Mouse (Mus musculus): ENCODE data around the gene Tmem256. TPM values are rescaled to one million over a fixed set of nuclear protein-coding genes. Genes with fewer than 3 reads are reported as not detected.

Gene Tmem256
- total RNA-seq, 2 experiments from 2014 or later: 113 to 114 TPM

DNA sequence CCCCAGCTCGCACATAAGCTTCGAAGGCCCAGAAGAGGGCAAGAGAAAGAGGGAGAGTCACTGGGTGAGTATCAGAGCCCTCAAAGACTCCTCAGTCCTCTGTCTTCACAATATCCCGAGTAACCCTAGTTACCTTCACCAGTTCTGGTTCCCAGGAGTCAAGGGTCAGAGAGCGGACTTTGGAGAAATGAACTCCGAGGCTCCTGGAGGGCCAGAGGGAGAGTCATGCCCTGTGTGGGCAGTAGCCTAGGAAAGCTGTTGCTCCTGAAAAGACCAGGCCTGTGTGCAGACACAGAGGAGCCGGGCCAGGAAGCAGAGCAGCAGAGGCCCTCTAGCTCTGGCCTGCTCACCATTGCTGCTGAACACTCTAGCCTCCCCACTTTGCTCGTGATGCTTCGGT lies 46.3 kb downstream of the Tmem256 start:
- H3K4me3 ChIP-seq: no peak overlapping the region
- no peak for TF ChIP-seq CTCF (conservative IDR thresholded peaks at IDR 0.05)
- DNase-seq (ENCODE audit: low spot score in 2 of 2): no peak
- H3K27ac ChIP-seq: no peak overlapping the region

- no peak for DNase-seq (ENCODE audit: low spot score in 2 of 2)
- TF ChIP-seq CTCF (conservative IDR thresholded peaks at IDR 0.05): peak; percentile 40
- H3K27ac ChIP-seq: no peak overlapping the region
- H3K4me3 ChIP-seq: no peak overlapping the region
These were observed 48.8 kb downstream of the Tmem256 start for GRCm38 (mm10) chr11:69886907-69887635.

Small RNAs within 50 kb of the gene (microRNA-seq; reads per million reads assigned to microRNA genes)
- 0 reads per million in 2 experiments for gene Mir6924

Other genes starting within 250 kb of the Tmem256 start
- gene Atp1b2, start 232.6 kb upstream of the Tmem256 start, total RNA-seq (2021): 100 to 1,000 TPM; 391 to 411 TPM
- gene Shbg, start 220.6 kb upstream of the Tmem256 start, total RNA-seq (2021): not detected
- 10 to 100 TPM; 15.1 to 15.6 TPM for gene Sat2, start 216.5 kb upstream of the Tmem256 start, total RNA-seq (2021)
- 100 to 1,000 TPM; 138 to 143 TPM for gene Fxr2, start 205.5 kb upstream of the Tmem256 start, total RNA-seq (2021)
- gene Sox15, start 183.2 kb upstream of the Tmem256 start, total RNA-seq (2021): under 1 TPM in 1 of 2 experiments, not detected in 1; 0.44 TPM
- 10 to 100 TPM; 54.9 to 59.3 TPM for gene Mpdu1, start 175.9 kb upstream of the Tmem256 start, total RNA-seq (2021)
- gene Cd68, start 172.4 kb upstream of the Tmem256 start, total RNA-seq (2021): 10 to 100 TPM in 1 of 2 experiments, 1 to 10 TPM in 1; 9.7 to 15.4 TPM
- gene Eif4a1, start 166.1 kb upstream of the Tmem256 start, total RNA-seq (2021): 100 to 1,000 TPM; 342 to 344 TPM
- 100 to 1,000 TPM; 108 to 132 TPM for gene Senp3, start 156.4 kb upstream of the Tmem256 start, total RNA-seq (2021)
- gene Tnfsf13, start 152.7 kb upstream of the Tmem256 start, total RNA-seq (2021): 1 to 10 TPM; 2.1 to 2.5 TPM
- 1 to 10 TPM; 8.9 to 9.6 TPM for gene Tnfsf12, start 142.7 kb upstream of the Tmem256 start, total RNA-seq (2021)
- gene Tnfsfm13, start 142.4 kb upstream of the Tmem256 start, total RNA-seq (2021): 1 to 10 TPM; 1.6 to 2.2 TPM
- 10 to 100 TPM; 64.6 to 65.4 TPM for gene Polr2a, start 79.9 kb upstream of the Tmem256 start, total RNA-seq (2021)
- gene Slc35g3, start 76.5 kb upstream of the Tmem256 start, total RNA-seq (2021): not detected
- 100 to 1,000 TPM; 122 to 133 TPM for gene Zbtb4, start 72.6 kb upstream of the Tmem256 start, total RNA-seq (2021)
- 1 to 10 TPM; 1.1 to 1.3 TPM for gene Chrnb1, start 42.6 kb upstream of the Tmem256 start, total RNA-seq (2021)
- 10 to 100 TPM; 25.6 to 28.0 TPM for gene Fgf11, start 36.7 kb upstream of the Tmem256 start, total RNA-seq (2021)
- gene Tmem102, start 32.9 kb upstream of the Tmem256 start, total RNA-seq (2021): not detected
- gene Gm39566, start 23.2 kb upstream of the Tmem256 start, total RNA-seq (2021): not detected
- gene Spem2, start 20.0 kb upstream of the Tmem256 start, total RNA-seq (2021): not detected
- gene Spem1, start 16.3 kb upstream of the Tmem256 start, total RNA-seq (2021): under 1 TPM; 0.34 to 0.49 TPM
- gene Nlgn2, start 730 bp upstream of the Tmem256 start, total RNA-seq (2021): 100 to 1,000 TPM; 197 to 201 TPM
- 10 to 100 TPM; 17.1 to 19.8 TPM for gene Plscr3, start 7.9 kb downstream of the Tmem256 start, total RNA-seq (2021)
- not detected for gene Tnk1, start 20.2 kb downstream of the Tmem256 start, total RNA-seq (2021)
- not detected for gene Tmem95, start 39.5 kb downstream of the Tmem256 start, total RNA-seq (2021)
- 1 to 10 TPM; 1.3 to 1.4 TPM for gene Kctd11, start 42.9 kb downstream of the Tmem256 start, total RNA-seq (2021)
- not detected for gene Acap1, start 57.0 kb downstream of the Tmem256 start, total RNA-seq (2021)
- gene 2810408A11Rik, start 62.5 kb downstream of the Tmem256 start, total RNA-seq (2021): 1 to 10 TPM in 1 of 2 experiments, under 1 TPM in 1; 0.64 to 1.0 TPM
- gene Neurl4, start 62.6 kb downstream of the Tmem256 start, total RNA-seq (2021): 100 to 1,000 TPM; 122 to 125 TPM
- 10 to 100 TPM; 35.6 to 41.5 TPM for gene Gps2, start 75.4 kb downstream of the Tmem256 start, total RNA-seq (2021)
- 100 to 1,000 TPM; 413 to 441 TPM for gene Eif5a, start 83.4 kb downstream of the Tmem256 start, total RNA-seq (2021)
- 10 to 100 TPM; 12.4 to 14.5 TPM for gene Ybx2, start 97.3 kb downstream of the Tmem256 start, total RNA-seq (2021)
- 1 to 10 TPM; 1.8 to 2.2 TPM for gene Slc2a4, start 109.7 kb downstream of the Tmem256 start, total RNA-seq (2021)
- gene Cldn7, start 126.3 kb downstream of the Tmem256 start, total RNA-seq (2021): not detected
- 100 to 1,000 TPM; 106 to 114 TPM for gene Ctdnep1, start 142.6 kb downstream of the Tmem256 start, total RNA-seq (2021)
- gene Elp5, start 144.0 kb downstream of the Tmem256 start, total RNA-seq (2021): 10 to 100 TPM; 72.8 to 72.9 TPM
- gene Gabarap, start 152.6 kb downstream of the Tmem256 start, total RNA-seq (2021): 100 to 1,000 TPM; 216 to 229 TPM
- gene Phf23, start 157.3 kb downstream of the Tmem256 start, total RNA-seq (2021): 10 to 100 TPM; 40.5 to 42.6 TPM
- 10 to 100 TPM; 40.6 to 45.3 TPM for gene Dvl2, start 162.1 kb downstream of the Tmem256 start, total RNA-seq (2021)
- 10 to 100 TPM; 54.9 to 63.7 TPM for gene Acadvl, start 176.9 kb downstream of the Tmem256 start, total RNA-seq (2021)
- gene Dlg4, start 178.4 kb downstream of the Tmem256 start, total RNA-seq (2021): 100 to 1,000 TPM; 880 to 888 TPM
- gene Asgr1, start 215.6 kb downstream of the Tmem256 start, total RNA-seq (2021): 1 to 10 TPM in 1 of 2 experiments, under 1 TPM in 1; 0.52 to 1.7 TPM